Mouse (Mus musculus): ENCODE data around the gene Abcc9. TPM values are rescaled to one million over a fixed set of nuclear protein-coding genes. Genes with fewer than 3 reads are reported as not detected.

The Abcc9 gene
- polyA plus RNA-seq, 1 experiment from 2014 or later, result 4.9 TPM

DNA sequence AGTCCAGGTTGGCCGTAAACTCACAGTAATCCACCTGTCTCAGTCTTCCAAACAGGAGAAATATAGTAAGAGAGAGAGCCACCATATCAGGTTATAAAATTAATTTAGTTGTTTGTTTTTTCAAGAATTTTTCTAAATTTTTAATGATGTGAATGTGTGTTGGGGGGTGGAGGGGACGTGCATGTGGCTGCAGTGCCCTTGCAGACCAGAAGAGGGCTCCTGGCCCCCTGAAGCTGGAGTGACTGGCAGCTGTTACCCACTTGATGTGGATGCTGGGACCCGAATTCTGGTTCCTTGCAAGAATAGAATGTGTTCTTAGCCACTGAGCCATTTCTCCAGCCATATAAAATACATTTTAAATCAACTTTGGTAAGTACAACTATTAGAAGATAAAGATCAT, 4.6 kb upstream of the Abcc9 start:
- no peak overlapping the region for H3K9ac ChIP-seq
- H3K4me3 ChIP-seq (ENCODE audit: low read depth, low read length), result no peak overlapping the region
- ATAC-seq (ENCODE audit: insufficient read depth) (no peak), DNase-seq (no peak)
- 80% methylated on average over 3 of the region's 3 CpGs for WGBS
- H3K27ac ChIP-seq (ENCODE audit: low read depth), result no peak overlapping the region
- TF ChIP-seq CTCF (IDR thresholded peaks at IDR 0.05; ENCODE audit: low read depth), result peak; percentile 44
- H3K4me2 ChIP-seq, result no peak overlapping the region
- 0 out of 2 replicates have a peak, but pooled peaks cover 3% of the 10 kb centered on the region for H3K4me1 ChIP-seq (ENCODE audit: insufficient read depth)
- H3K36me3 ChIP-seq (ENCODE audit: insufficient read depth), result no peaks in the 10 kb centered on the region
- H3K27me3 ChIP-seq (ENCODE audit: insufficient read depth, low read length), result no peaks in the 10 kb centered on the region
- H3K9me3 ChIP-seq (ENCODE audit: low read depth, low read length), result no peaks in the 10 kb centered on the region

DNA sequence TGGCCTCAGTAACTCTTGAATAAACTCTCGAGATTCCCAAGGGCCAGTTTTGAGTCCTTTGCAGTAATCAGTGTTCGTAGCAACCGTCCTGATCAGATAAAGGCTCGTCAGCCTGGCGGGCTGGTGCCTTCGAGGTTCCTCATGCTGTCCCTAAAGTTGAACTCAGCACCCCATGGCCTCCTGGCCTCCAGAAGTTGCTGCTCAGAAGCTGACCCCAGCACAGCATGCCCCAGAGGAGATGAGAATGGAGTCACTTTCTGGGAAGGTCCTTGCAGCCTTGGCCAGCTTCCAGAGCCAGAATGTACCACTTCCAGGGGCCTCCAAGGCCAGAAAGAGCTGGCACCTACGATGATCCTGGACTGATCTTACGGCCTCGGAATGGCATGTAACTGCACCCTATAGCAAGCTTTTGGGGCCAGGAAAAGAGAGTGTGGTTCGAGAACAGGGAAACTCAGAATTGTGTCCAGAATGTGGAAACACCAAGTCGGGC, 1.4 kb upstream of the Abcc9 start:
- Histone ChIP-seq H3K9me3 (ENCODE audit: low read depth, low read length) (no peaks in the 10 kb centered on the region), H3K36me3 (ENCODE audit: insufficient read depth) (no peaks in the 10 kb centered on the region), H3K4me3 (ENCODE audit: low read depth, low read length) (no peak overlapping the region), H3K9ac (no peak overlapping the region), H3K4me1 (ENCODE audit: insufficient read depth) (no peaks in the 10 kb centered on the region), H3K4me2 (no peak overlapping the region), H3K27ac (ENCODE audit: low read depth) (no peak overlapping the region), H3K27me3 (ENCODE audit: insufficient read depth, low read length) (no peaks in the 10 kb centered on the region)
- TF ChIP-seq CTCF (IDR thresholded peaks at IDR 0.05; ENCODE audit: low read depth), result no peak
- no peak for ATAC-seq (ENCODE audit: insufficient read depth)
- DNase-seq, result peak; percentile 13
- WGBS, result 51% methylated on average over 11 of the region's 11 CpGs

DNA sequence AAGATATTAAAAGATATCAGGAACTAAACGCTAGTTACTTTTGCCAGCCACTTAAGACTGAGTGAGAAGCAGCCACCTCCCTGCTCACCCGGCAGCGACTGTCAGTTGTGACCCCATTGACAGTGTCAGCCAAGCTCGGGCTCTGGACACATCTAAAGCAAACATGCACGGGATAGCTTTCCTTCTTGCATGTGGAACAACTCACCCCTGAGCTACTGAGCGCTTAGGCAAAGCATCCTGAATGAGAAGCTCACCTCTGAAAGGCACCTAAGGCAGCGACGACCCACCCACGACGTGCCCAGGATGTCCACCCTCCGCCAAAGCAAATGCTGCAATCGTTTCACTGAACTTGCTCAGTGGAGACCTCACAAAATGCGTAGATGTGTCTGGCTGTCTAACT, 954 bp downstream of the Abcc9 start:
- Histone ChIP-seq H3K27ac (ENCODE audit: low read depth) (no peak overlapping the region), H3K4me2 (peak overlapping the region; percentile 77), H3K9me3 (ENCODE audit: low read depth, low read length) (no peaks in the 10 kb centered on the region), H3K4me3 (ENCODE audit: low read depth, low read length) (0 out of 2 replicates have a peak overlapping the region, but pooled peaks have one; percentile 40), H3K36me3 (ENCODE audit: insufficient read depth) (no peaks in the 10 kb centered on the region), H3K27me3 (ENCODE audit: insufficient read depth, low read length) (no peaks in the 10 kb centered on the region), H3K4me1 (ENCODE audit: insufficient read depth) (no peaks in the 10 kb centered on the region), H3K9ac (no peak overlapping the region)
- no peak; the same call in 1 of the 2 replicates for ATAC-seq (ENCODE audit: insufficient read depth)
- 50% methylated on average over 13 of the region's 13 CpGs for whole genome bisulfite sequencing
- no peak for TF ChIP-seq CTCF (IDR thresholded peaks at IDR 0.05; ENCODE audit: low read depth)
- no peak for DNase-seq

DNA sequence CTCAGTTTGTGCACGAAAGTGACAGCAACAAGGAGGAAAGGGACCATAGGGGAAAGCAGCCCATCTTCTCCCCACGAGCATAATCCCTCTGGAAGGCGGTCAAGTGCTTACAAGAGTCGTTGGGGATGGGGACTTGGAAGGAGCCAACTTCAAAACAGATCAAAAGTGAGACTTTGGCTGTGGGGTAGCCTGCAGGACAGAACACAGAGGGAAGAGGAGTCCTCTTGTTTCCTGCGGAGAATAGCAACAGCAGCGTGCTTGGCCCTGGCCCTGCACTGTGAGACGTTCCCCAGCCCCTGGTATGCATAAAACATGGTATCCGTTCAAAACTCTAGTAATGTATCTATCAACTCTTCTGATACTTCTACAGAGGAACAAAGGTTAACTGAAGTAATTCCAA, 1.4 kb downstream of the Abcc9 start:
- ATAC-seq (ENCODE audit: insufficient read depth) (no peak), DNase-seq (no peak)
- Histone ChIP-seq H3K4me3 (ENCODE audit: low read depth, low read length) (no peak overlapping the region), H3K4me2 (peak overlapping the region; percentile 77; the same call in 1 of the 2 replicates), H3K36me3 (ENCODE audit: insufficient read depth) (no peaks in the 10 kb centered on the region), H3K27ac (ENCODE audit: low read depth) (0 out of 2 replicates have a peak overlapping the region, but pooled peaks have one; percentile 8), H3K27me3 (ENCODE audit: insufficient read depth, low read length) (no peaks in the 10 kb centered on the region), H3K9me3 (ENCODE audit: low read depth, low read length) (no peaks in the 10 kb centered on the region), H3K4me1 (ENCODE audit: insufficient read depth) (no peaks in the 10 kb centered on the region), H3K9ac (no peak overlapping the region; the same call in 1 of the 2 replicates)
- no peak for TF ChIP-seq CTCF (IDR thresholded peaks at IDR 0.05; ENCODE audit: low read depth)
- 61% methylated on average over 8 of the region's 8 CpGs for WGBS

DNA sequence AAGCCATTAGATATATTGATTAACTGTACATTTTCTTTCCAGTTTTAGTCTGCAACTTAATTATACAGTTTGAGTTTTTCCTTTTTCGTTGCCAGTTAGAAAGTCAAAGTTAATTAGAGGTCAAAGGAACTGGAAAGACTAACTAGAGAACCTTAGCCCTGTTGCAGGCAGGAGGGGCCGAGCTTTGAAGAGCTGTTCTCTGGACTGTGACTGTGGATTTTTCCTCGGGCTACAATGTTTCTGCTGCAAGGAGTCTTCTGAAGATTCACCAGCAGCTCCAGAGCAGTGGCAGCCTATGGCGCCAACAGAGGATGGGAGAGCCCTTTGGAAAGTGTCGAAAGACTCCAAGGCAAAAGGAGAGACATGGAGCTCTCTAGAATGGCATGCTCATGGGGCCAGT, 10.0 kb downstream of the Abcc9 start:
- no peaks in the 10 kb centered on the region for H3K27me3 ChIP-seq (ENCODE audit: insufficient read depth, low read length)
- ATAC-seq (ENCODE audit: insufficient read depth), result no peak
- H3K9me3 ChIP-seq (ENCODE audit: low read depth, low read length), result no peaks in the 10 kb centered on the region
- no peak overlapping the region for H3K9ac ChIP-seq
- no peak for TF ChIP-seq CTCF (IDR thresholded peaks at IDR 0.05; ENCODE audit: low read depth)
- H3K4me2 ChIP-seq, result no peak overlapping the region
- WGBS, result 73% methylated on average over 5 of the region's 5 CpGs
- H3K4me1 ChIP-seq (ENCODE audit: insufficient read depth), result no peaks in the 10 kb centered on the region
- no peak overlapping the region for H3K27ac ChIP-seq (ENCODE audit: low read depth)
- H3K36me3 ChIP-seq (ENCODE audit: insufficient read depth), result no peaks in the 10 kb centered on the region
- DNase-seq, result no peak
- no peak overlapping the region for H3K4me3 ChIP-seq (ENCODE audit: low read depth, low read length)

DNA sequence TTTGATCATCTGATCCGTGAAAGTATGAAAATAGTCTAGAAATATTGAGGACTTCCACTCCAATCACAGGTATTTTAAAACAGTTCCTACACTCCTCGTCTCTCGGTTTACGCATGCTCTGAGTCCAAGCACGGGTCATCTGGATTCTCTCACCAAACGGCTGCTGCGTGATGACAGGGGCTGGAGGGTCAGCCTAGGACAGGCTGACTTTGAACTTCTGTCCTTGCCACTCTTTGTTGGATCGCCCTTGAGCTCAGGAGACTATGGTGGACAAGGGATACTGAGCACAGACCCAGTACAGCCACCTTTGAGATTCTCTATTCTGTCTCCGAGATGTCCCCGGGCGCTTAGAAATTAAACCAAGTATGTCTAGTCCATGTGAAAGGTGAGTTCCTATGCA, 12.4 kb downstream of the Abcc9 start:
- Histone ChIP-seq H3K4me3 (ENCODE audit: low read depth, low read length) (no peak overlapping the region), H3K27me3 (ENCODE audit: insufficient read depth, low read length) (no peaks in the 10 kb centered on the region), H3K27ac (ENCODE audit: low read depth) (no peak overlapping the region), H3K4me2 (no peak overlapping the region), H3K9me3 (ENCODE audit: low read depth, low read length) (no peaks in the 10 kb centered on the region), H3K36me3 (ENCODE audit: insufficient read depth) (no peaks in the 10 kb centered on the region), H3K4me1 (ENCODE audit: insufficient read depth) (no peaks in the 10 kb centered on the region), H3K9ac (no peak overlapping the region)
- TF ChIP-seq CTCF (IDR thresholded peaks at IDR 0.05; ENCODE audit: low read depth), result no peak
- WGBS, result 71% methylated on average over 11 of the region's 11 CpGs
- no peak for ATAC-seq (ENCODE audit: insufficient read depth)
- DNase-seq, result no peak

DNA sequence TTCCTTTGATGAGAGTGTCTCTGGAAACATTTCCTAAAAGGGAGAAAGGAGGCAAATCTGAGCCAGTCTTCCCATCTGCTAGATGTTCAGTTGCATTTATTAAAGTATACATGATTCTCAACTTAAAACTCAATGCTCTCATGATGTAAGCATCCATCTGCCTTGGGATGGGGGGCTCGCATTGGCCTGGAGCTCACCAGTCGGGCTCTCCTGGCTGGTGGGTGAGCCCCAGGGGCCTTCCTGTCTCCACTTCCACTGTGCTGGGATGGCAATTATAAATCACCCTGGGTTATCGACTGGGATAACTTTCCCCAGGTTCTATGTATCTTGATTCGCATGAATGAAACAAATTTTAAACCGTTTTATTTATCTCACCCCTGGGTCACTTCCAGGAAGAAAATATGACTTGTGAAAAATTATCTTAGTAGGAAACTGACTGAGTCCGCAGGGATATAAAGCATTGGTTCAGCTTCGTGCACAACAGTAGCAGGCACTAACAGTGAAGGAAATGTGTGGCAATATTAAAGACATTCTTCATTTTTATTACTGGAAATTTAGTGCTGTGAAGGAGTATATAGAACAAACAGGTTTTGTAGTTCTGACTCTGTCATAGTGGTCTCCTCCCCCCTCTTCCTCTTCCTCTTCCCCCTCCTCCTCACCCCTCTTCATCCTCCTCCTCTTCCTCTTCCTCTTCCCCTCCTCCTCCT, 19.0 kb downstream of the Abcc9 start:
- no peaks in the 10 kb centered on the region for H3K9me3 ChIP-seq (ENCODE audit: low read depth, low read length)
- H3K9ac ChIP-seq, result no peak overlapping the region
- no peak overlapping the region for H3K27ac ChIP-seq (ENCODE audit: low read depth)
- no peak for DNase-seq
- TF ChIP-seq CTCF (IDR thresholded peaks at IDR 0.05; ENCODE audit: low read depth), result no peak
- no peak for ATAC-seq (ENCODE audit: insufficient read depth)
- no peak overlapping the region for H3K4me3 ChIP-seq (ENCODE audit: low read depth, low read length)
- WGBS, result 61% methylated on average over 7 of the region's 7 CpGs
- no peak overlapping the region for H3K4me2 ChIP-seq
- no peaks in the 10 kb centered on the region for H3K27me3 ChIP-seq (ENCODE audit: insufficient read depth, low read length)
- no peaks in the 10 kb centered on the region for H3K36me3 ChIP-seq (ENCODE audit: insufficient read depth)
- no peaks in the 10 kb centered on the region for H3K4me1 ChIP-seq (ENCODE audit: insufficient read depth)
